Mouse (Mus musculus) CH12.LX (cell line): ENCODE data around the gene Lrrn2. TPM values are rescaled to one million over a fixed set of nuclear protein-coding genes. Genes with fewer than 3 reads are reported as not detected.

Experiments used
- DNase-seq: peaks from one replicate; pipeline ENCODE4 v3.0.0-alpha.2; 2013; ENCODE audit errors: extremely low read depth
- H3K27ac ChIP-seq: 2 replicates; pipeline ENCODE4 v1.5.1; 2012; ENCODE audit warnings: low read depth, mild to moderate bottlenecking, control low read depth, moderate library complexity; ENCODE audit not compliant: insufficient read depth
- H3K27me3 ChIP-seq: replicated peaks from 2 replicates; pipeline ENCODE3; 2012; ENCODE audit warnings: inconsistent platforms
- H3K36me3 ChIP-seq, 2 experiments: replicated peaks in 1 of 2; 2 replicates each; pipeline versions ENCODE3 to v1.6.1; 2012; ENCODE audit warnings: inconsistent platforms in 1 of 2, low read length in 1 of 2, mild to moderate bottlenecking in 1 of 2, mixed read lengths in 1 of 2, moderate library complexity in 1 of 2; ENCODE audit not compliant: control insufficient read depth in 1 of 2, insufficient read depth in 1 of 2
- H3K4me1 ChIP-seq, 2 experiments: 2 replicates each; pipeline ENCODE4 v1.6.1; 2012; ENCODE audit warnings: inconsistent platforms in 1 of 2, moderate library complexity in 1 of 2; ENCODE audit not compliant: insufficient read depth in 2 of 2, control insufficient read depth in 1 of 2
- H3K4me2 ChIP-seq: 2 replicates; pipeline ENCODE4 v1.6.1; 2012; ENCODE audit warnings: low read depth, mild to moderate bottlenecking, control low read depth; ENCODE audit not compliant: poor library complexity, insufficient read depth, severe bottlenecking
- H3K4me3 ChIP-seq, 3 experiments: fragments of 150-350 bp in 1 of 3; sonication (generic) in 1 of 3; replicated peaks in 1 of 3; 2 replicates each; pipeline versions ENCODE3 to v1.5.1; 2011 to 2012; ENCODE audit warnings: low read depth in 2 of 3, low read length in 2 of 3, mild to moderate bottlenecking in 2 of 3, moderate library complexity in 2 of 3, control low read depth in 1 of 3, improper control_type of control experiment in 1 of 3, inconsistent platforms in 1 of 3, mixed read lengths in 1 of 3; ENCODE audit not compliant: poor library complexity in 1 of 3
- H3K79me2 ChIP-seq: replicated peaks from 2 replicates; pipeline ENCODE4 v1.6.1; 2012; ENCODE audit warnings: mild to moderate bottlenecking, moderate library complexity; ENCODE audit not compliant: control insufficient read depth, poor library complexity, insufficient read depth, severe bottlenecking; ENCODE audit errors: extremely low read depth
- H3K9ac ChIP-seq: 2 replicates; pipeline ENCODE4 v1.6.1; 2012; ENCODE audit warnings: low read depth, mild to moderate bottlenecking, control low read depth, moderate library complexity; ENCODE audit not compliant: insufficient read depth
- H3K9me3 ChIP-seq: replicated peaks from 2 replicates; pipeline ENCODE3; 2012; ENCODE audit warnings: low read length, inconsistent platforms, mixed read lengths
- CHD2 ChIP-seq: IDR thresholded peaks from 2 replicates; pipeline ENCODE4 v1.6.1; 2011; ENCODE audit warnings: low read length, improper control_type of control experiment
- CTCF ChIP-seq, 2 experiments: IDR thresholded peaks in 1 of 2; conservative IDR thresholded peaks in 1 of 2; 2 replicates each; pipeline ENCODE4 v1.5.1; 2011 to 2012; ENCODE audit warnings: low read depth in 2 of 2, low read length in 2 of 2, improper control_type of control experiment in 1 of 2, inconsistent platforms in 1 of 2, mild to moderate bottlenecking in 1 of 2, moderate library complexity in 1 of 2
- EP300 ChIP-seq: IDR thresholded peaks from 2 replicates; pipeline ENCODE4 v1.6.1; 2011; ENCODE audit warnings: low read length, improper control_type of control experiment
- MAFK ChIP-seq: IDR thresholded peaks from 2 replicates; pipeline ENCODE4 v1.6.1; 2011; ENCODE audit warnings: low read length, improper control_type of control experiment; ENCODE audit not compliant: insufficient replicate concordance
- MYC ChIP-seq: IDR thresholded peaks from 2 replicates; pipeline ENCODE4 v1.6.1; 2011; ENCODE audit warnings: low read depth, mild to moderate bottlenecking, improper control_type of control experiment, low read length
- NELFE ChIP-seq: IDR thresholded peaks from 2 replicates; pipeline ENCODE4 v1.6.1; 2011; ENCODE audit warnings: low read depth, low read length, improper control_type of control experiment
- POLR2A ChIP-seq: IDR thresholded peaks from 2 replicates; pipeline ENCODE4 v1.6.1; 2011; ENCODE audit warnings: low read depth, mild to moderate bottlenecking, improper control_type of control experiment, low read length
- POLR2AphosphoS2 ChIP-seq: IDR thresholded peaks from 2 replicates; pipeline ENCODE4 v1.6.1; 2011; ENCODE audit warnings: low read depth, low read length, improper control_type of control experiment
- RAD21 ChIP-seq: IDR thresholded peaks from 2 replicates; pipeline ENCODE4 v1.6.1; 2011; ENCODE audit warnings: low read depth, mild to moderate bottlenecking, low read length, improper control_type of control experiment, moderate library complexity
- SIN3A ChIP-seq: IDR thresholded peaks from 2 replicates; pipeline ENCODE4 v1.6.1; 2012; ENCODE audit warnings: low read length, improper control_type of control experiment, inconsistent platforms
- USF1 ChIP-seq: IDR thresholded peaks from 2 replicates; pipeline ENCODE4 v1.6.1; 2014; ENCODE audit warnings: low read depth, mild to moderate bottlenecking, inconsistent platforms, low read length, improper control_type of control experiment
- USF2 ChIP-seq: conservative IDR thresholded peaks from 2 replicates; pipeline ENCODE4 v1.6.1; 2011; ENCODE audit warnings: low read depth, low read length, improper control_type of control experiment
- dilution Hi-C: fragments of 300-500 bp; cut with MboI; formaldehyde crosslinking; loops from 2 replicates; pipeline ENCODE4 v1.14.3; 2020; ENCODE audit warnings: low sequenced_read_pairs; ENCODE audit not compliant: extremely low pct_unique_long_range_greater_than_20kb, extremely low pct_ligation_motif_present
- in situ Hi-C: fragments of 300-500 bp; cut with MboI; formaldehyde crosslinking; loops from 3 replicates; pipeline ENCODE4 v1.14.3; 2019; ENCODE audit warnings: low sequenced_read_pairs, low pct_ligation_motif_present, low pct_unique_long_range_greater_than_20kb, mixed read lengths
- polyA plus RNA-seq: library from polyadenylated mRNA; unstranded; fragments of >175 nt; gene quantifications from 2 replicates; pipeline ENCODE4 v1.2.1, GENCODE M21; 2012; ENCODE audit warnings: low read depth; ENCODE audit not compliant: insufficient read length
- total RNA-seq, 2 experiments: library from RNA; depleted of rRNA; stranded (reverse); fragments of 300-350 nt in 1 of 2; fragments of >200 nt in 1 of 2; gene quantifications; 2 replicates each; pipeline ENCODE4 v1.2.3; 2012 to 2014

Lrrn2 gene
- total and polyA plus RNA-seq, 3 experiments = not detected

GRCm38 (mm10) chr1:132937296-132938030, 57.4 kb downstream of the Lrrn2 start:
- in situ Hi-C loops = no loop called here
- no peak for TF ChIP-seq EP300
- no peak for TF ChIP-seq POLR2AphosphoS2
- H3K4me2 ChIP-seq = no peak overlapping the region
- H3K27ac ChIP-seq = no peak overlapping the region
- dilution Hi-C loops = no loop called here
- no peak overlapping the region for H3K4me3 ChIP-seq
- H3K9me3 ChIP-seq = no peaks in the 10 kb centered on the region
- no peaks in the 10 kb centered on the region for H3K36me3 ChIP-seq
- no peaks in the 10 kb centered on the region for H3K79me2 ChIP-seq
- no peak for DNase-seq
- H3K4me1 ChIP-seq = no peaks in the 10 kb centered on the region
- peaks cover 99% of the 10 kb centered on the region for H3K27me3 ChIP-seq
- no peak overlapping the region for H3K9ac ChIP-seq

- H3K4me2 ChIP-seq = no peak overlapping the region
- H3K4me1 ChIP-seq = no peaks in the 10 kb centered on the region
- H3K9me3 ChIP-seq = no peaks in the 10 kb centered on the region
- dilution Hi-C loops (no loop called here), in situ Hi-C loops (no loop called here)
- H3K9ac ChIP-seq = no peak overlapping the region
- H3K27ac ChIP-seq = no peak overlapping the region
- TF ChIP-seq CTCF (conservative IDR thresholded peaks at IDR 0.05 in 1 of 2, IDR thresholded peaks at IDR 0.05 in 1 of 2; ENCODE audit: low read depth in 2 of 2, low read length in 2 of 2) (0 out of 4 replicates have a peak, but pooled peaks of 1 of the 2 experiments have one; percentile 6), RAD21 (no peak; the same call in 1 of the 2 replicates)
- no peak for DNase-seq
- peaks cover 99% of the 10 kb centered on the region for H3K27me3 ChIP-seq
- H3K36me3 ChIP-seq = no peaks in the 10 kb centered on the region
- no peak overlapping the region for H3K4me3 ChIP-seq
- H3K79me2 ChIP-seq = no peaks in the 10 kb centered on the region
These were observed 58.9 kb downstream of the Lrrn2 start for GRCm38 (mm10) chr1:132938975-132939374.

GRCm38 (mm10) chr1:132945826-132946225, 65.8 kb downstream of the Lrrn2 start:
- Histone ChIP-seq H3K27me3 (peaks cover 95% of the 10 kb centered on the region), H3K36me3 (no peaks in the 10 kb centered on the region), H3K4me3 (no peak overlapping the region), H3K4me2 (no peak overlapping the region), H3K4me1 (0 out of 4 replicates have a peak, but pooled peaks cover 0 to 4% of the 10 kb centered on the region in 2 experiments), H3K27ac (no peak overlapping the region), H3K9me3 (no peaks in the 10 kb centered on the region), H3K79me2 (no peaks in the 10 kb centered on the region), H3K9ac (no peak overlapping the region)
- dilution Hi-C loops = no loop called here
- no peak for DNase-seq
- TF ChIP-seq SIN3A (no peak), CHD2 (no peak), POLR2AphosphoS2 (no peak), USF1 (no peak), POLR2A (no peak), USF2 (no peak), MAFK (no peak), MYC (no peak), NELFE (no peak)
- in situ Hi-C loops = no loop called here
